Mouse (Mus musculus): Measurements from ENCODE around the gene 1810055G02Rik. TPM values are rescaled to one million over a fixed set of nuclear protein-coding genes. Genes with fewer than 3 reads are reported as not detected.

The 1810055G02Rik gene
- polyA plus RNA-seq, 1 experiment = 61.9 TPM

DNA sequence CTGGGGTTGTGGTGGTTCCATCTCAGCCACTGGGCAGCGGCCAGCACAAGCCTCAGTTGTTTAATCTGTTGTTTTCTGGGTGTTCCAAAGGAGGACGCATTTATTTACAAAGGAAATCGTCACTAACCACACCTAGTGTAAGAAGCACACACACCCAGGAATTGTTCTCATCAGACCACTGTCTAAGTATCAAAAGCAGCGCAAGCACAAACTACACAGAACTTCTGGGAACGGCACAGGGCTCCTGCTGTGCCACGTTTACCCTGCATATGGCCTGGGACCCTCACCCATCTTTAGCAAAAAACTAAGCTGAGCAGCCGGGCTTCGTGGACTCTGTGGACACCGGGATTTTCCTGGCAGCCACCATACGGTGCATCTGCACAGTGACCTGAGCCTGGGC lies 39.5 kb upstream of the 1810055G02Rik start:
- Histone ChIP-seq H3K4me3 (ENCODE audit: insufficient read depth, poor library complexity, severe bottlenecking) (no peak overlapping the region), H3K27me3 (ENCODE audit: control insufficient read depth, insufficient read depth, insufficient read length) (no peaks in the 10 kb centered on the region), H3ac (ENCODE audit: control insufficient read depth, insufficient read length, low read depth) (no peak overlapping the region), H3K36me3 (ENCODE audit: control insufficient read depth, insufficient read depth) (peaks cover 9% of the 10 kb centered on the region), H3K79me3 (ENCODE audit: low read depth) (peaks cover 18% of the 10 kb centered on the region), H3K79me2 (ENCODE audit: control insufficient read depth, insufficient read depth) (peaks cover 87% of the 10 kb centered on the region)
- no peak for TF ChIP-seq MYOD1 (IDR thresholded peaks at IDR 0.05; ENCODE audit: control insufficient read depth, insufficient read length, low read depth)
- no peak for TF ChIP-seq MYOG (IDR thresholded peaks at IDR 0.05; ENCODE audit: control insufficient read depth, extremely low read depth, insufficient read length)
- TF ChIP-seq CTCF (IDR thresholded peaks at IDR 0.05; ENCODE audit: control insufficient read depth, insufficient read depth, insufficient read length) = no peak

GRCm38 (mm10) chr19:3669100-3669499 lies 39.0 kb upstream of the 1810055G02Rik start:
- Histone ChIP-seq H3K4me3 (ENCODE audit: insufficient read depth, poor library complexity, severe bottlenecking) (no peak overlapping the region), H3K79me3 (ENCODE audit: low read depth) (peaks cover 21% of the 10 kb centered on the region), H3K79me2 (ENCODE audit: control insufficient read depth, insufficient read depth) (peaks cover 92% of the 10 kb centered on the region), H3ac (ENCODE audit: control insufficient read depth, insufficient read length, low read depth) (no peak overlapping the region), H3K36me3 (ENCODE audit: control insufficient read depth, insufficient read depth) (peaks cover 9% of the 10 kb centered on the region), H3K27me3 (ENCODE audit: control insufficient read depth, insufficient read depth, insufficient read length) (no peaks in the 10 kb centered on the region)
- TF ChIP-seq CTCF (IDR thresholded peaks at IDR 0.05; ENCODE audit: control insufficient read depth, insufficient read depth, insufficient read length) = no peak
- TF ChIP-seq MAX (IDR thresholded peaks at IDR 0.05) = no peak
- TF ChIP-seq CEBPB (IDR thresholded peaks at IDR 0.05; ENCODE audit: low read depth) = no peak
- TF ChIP-seq USF1 (IDR thresholded peaks at IDR 0.05; ENCODE audit: low read depth) = no peak
- no peak for TF ChIP-seq MYOG (IDR thresholded peaks at IDR 0.05; ENCODE audit: control insufficient read depth, extremely low read depth, insufficient read length)
- no peak for TF ChIP-seq FOSL1 (IDR thresholded peaks at IDR 0.05; ENCODE audit: insufficient read depth, low read length, poor library complexity, severe bottlenecking)
- no peak for TF ChIP-seq MYOD1 (IDR thresholded peaks at IDR 0.05; ENCODE audit: control insufficient read depth, insufficient read length, low read depth)

- Histone ChIP-seq H3ac (ENCODE audit: control insufficient read depth, insufficient read length, low read depth) (no peak overlapping the region), H3K4me3 (ENCODE audit: insufficient read depth, poor library complexity, severe bottlenecking) (no peak overlapping the region), H3K36me3 (ENCODE audit: control insufficient read depth, insufficient read depth) (peaks cover 9% of the 10 kb centered on the region), H3K79me3 (ENCODE audit: low read depth) (peaks cover 34% of the 10 kb centered on the region), H3K79me2 (ENCODE audit: control insufficient read depth, insufficient read depth) (peaks cover 96% of the 10 kb centered on the region), H3K27me3 (ENCODE audit: control insufficient read depth, insufficient read depth, insufficient read length) (no peaks in the 10 kb centered on the region)
- TF ChIP-seq MYOD1 (IDR thresholded peaks at IDR 0.05; ENCODE audit: control insufficient read depth, insufficient read length, low read depth) (no peak), FOSL1 (IDR thresholded peaks at IDR 0.05; ENCODE audit: insufficient read depth, low read length, poor library complexity, severe bottlenecking) (no peak), MAX (IDR thresholded peaks at IDR 0.05) (no peak), CTCF (IDR thresholded peaks at IDR 0.05; ENCODE audit: control insufficient read depth, insufficient read depth, insufficient read length) (no peak), USF1 (IDR thresholded peaks at IDR 0.05; ENCODE audit: low read depth) (no peak), MYOG (IDR thresholded peaks at IDR 0.05; ENCODE audit: control insufficient read depth, extremely low read depth, insufficient read length) (no peak), CEBPB (IDR thresholded peaks at IDR 0.05; ENCODE audit: low read depth) (no peak)
These were observed 34.9 kb upstream of the 1810055G02Rik start for GRCm38 (mm10) chr19:3673149-3673548.

GRCm38 (mm10) chr19:3674122-3674855 lies 33.8 kb upstream of the 1810055G02Rik start:
- Histone ChIP-seq H3K79me3 (ENCODE audit: low read depth) (peaks cover 35% of the 10 kb centered on the region), H3K79me2 (ENCODE audit: control insufficient read depth, insufficient read depth) (peaks cover 94% of the 10 kb centered on the region), H3K27me3 (ENCODE audit: control insufficient read depth, insufficient read depth, insufficient read length) (no peaks in the 10 kb centered on the region), H3K36me3 (ENCODE audit: control insufficient read depth, insufficient read depth) (peaks cover 9% of the 10 kb centered on the region), H3K4me3 (ENCODE audit: insufficient read depth, poor library complexity, severe bottlenecking) (no peak overlapping the region), H3ac (ENCODE audit: control insufficient read depth, insufficient read length, low read depth) (no peak overlapping the region)
- TF ChIP-seq MYOD1 (IDR thresholded peaks at IDR 0.05; ENCODE audit: control insufficient read depth, insufficient read length, low read depth) (no peak), FOSL1 (IDR thresholded peaks at IDR 0.05; ENCODE audit: insufficient read depth, low read length, poor library complexity, severe bottlenecking) (no peak), CEBPB (IDR thresholded peaks at IDR 0.05; ENCODE audit: low read depth) (no peak), MYOG (IDR thresholded peaks at IDR 0.05; ENCODE audit: control insufficient read depth, extremely low read depth, insufficient read length) (no peak), MAX (IDR thresholded peaks at IDR 0.05) (no peak), USF1 (IDR thresholded peaks at IDR 0.05; ENCODE audit: low read depth) (no peak), CTCF (IDR thresholded peaks at IDR 0.05; ENCODE audit: control insufficient read depth, insufficient read depth, insufficient read length) (no peak)

- Histone ChIP-seq H3K79me2 (ENCODE audit: control insufficient read depth, insufficient read depth) (peaks cover 90% of the 10 kb centered on the region), H3K4me3 (ENCODE audit: insufficient read depth, poor library complexity, severe bottlenecking) (no peak overlapping the region), H3ac (ENCODE audit: control insufficient read depth, insufficient read length, low read depth) (no peak overlapping the region), H3K27me3 (ENCODE audit: control insufficient read depth, insufficient read depth, insufficient read length) (no peaks in the 10 kb centered on the region), H3K36me3 (ENCODE audit: control insufficient read depth, insufficient read depth) (no peaks in the 10 kb centered on the region), H3K79me3 (ENCODE audit: low read depth) (peaks cover 48% of the 10 kb centered on the region)
- no peak for TF ChIP-seq USF1 (IDR thresholded peaks at IDR 0.05; ENCODE audit: low read depth)
- no peak for TF ChIP-seq MYOD1 (IDR thresholded peaks at IDR 0.05; ENCODE audit: control insufficient read depth, insufficient read length, low read depth)
- no peak for TF ChIP-seq CEBPB (IDR thresholded peaks at IDR 0.05; ENCODE audit: low read depth)
- no peak for TF ChIP-seq CTCF (IDR thresholded peaks at IDR 0.05; ENCODE audit: control insufficient read depth, insufficient read depth, insufficient read length)
- TF ChIP-seq FOSL1 (IDR thresholded peaks at IDR 0.05; ENCODE audit: insufficient read depth, low read length, poor library complexity, severe bottlenecking) = no peak
- no peak for TF ChIP-seq MAX (IDR thresholded peaks at IDR 0.05)
- TF ChIP-seq MYOG (IDR thresholded peaks at IDR 0.05; ENCODE audit: control insufficient read depth, extremely low read depth, insufficient read length) = no peak
These were observed 27.4 kb upstream of the 1810055G02Rik start for GRCm38 (mm10) chr19:3680732-3681131.
